Mouse (Mus musculus) C2C12 (cell line): Measurements from ENCODE around the gene Dusp14.

Experiments
- CTCF ChIP-seq: IDR thresholded peaks from one replicate; pipeline ENCODE4 v1.5.1; 2011; ENCODE audit not compliant: control insufficient read depth, insufficient read depth, insufficient read length
- MAX ChIP-seq: IDR thresholded peaks from one replicate; pipeline ENCODE4 v1.6.1; 2011; ENCODE audit warnings: mild to moderate bottlenecking, control low read depth
- USF1 ChIP-seq: IDR thresholded peaks from one replicate; pipeline ENCODE4 v1.6.1; 2011; ENCODE audit warnings: low read depth, mild to moderate bottlenecking, control low read depth, moderate library complexity

DNA sequence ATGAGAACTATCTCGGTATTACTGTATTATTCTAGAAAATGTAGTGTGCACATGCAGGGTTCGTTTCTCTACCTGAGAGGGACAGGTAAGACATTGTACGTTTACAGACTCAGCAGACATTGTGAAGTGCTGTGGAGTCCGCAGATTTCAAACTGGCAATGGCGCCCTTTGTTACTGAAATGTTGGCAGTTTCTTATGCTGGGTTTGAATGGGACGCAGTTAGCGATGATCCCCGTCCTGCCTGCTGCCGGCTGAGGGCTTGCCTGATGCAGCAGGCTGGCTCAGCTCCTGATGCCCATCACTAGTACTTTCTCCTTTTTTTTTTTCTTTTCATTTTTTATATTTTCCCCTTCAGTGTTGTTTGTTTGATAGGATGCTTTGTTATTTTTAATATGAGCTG, 58.6 kb downstream of the Dusp14 start:
- no peak for TF ChIP-seq CTCF
- TF ChIP-seq USF1, result no peak
- no peak for TF ChIP-seq MAX
